Mouse (Mus musculus) cerebellum, adult 2 months (tissue): ENCODE measurements around the gene Pip4k2b. TPM values are rescaled to one million over a fixed set of nuclear protein-coding genes. Genes with fewer than 3 reads are reported as not detected.

ENCODE experiments used
- DNase-seq, 2 experiments: peaks; one replicate each; pipeline ENCODE4 v3.0.0; 2021
- H3K27ac ChIP-seq: fragments of 200-500 bp; 2 replicates; pipeline ENCODE4 v1.5.1; 2012; ENCODE audit warnings: low read length, control low read depth, inconsistent platforms; ENCODE audit not compliant: insufficient read depth
- H3K27me3 ChIP-seq: fragments of 200-500 bp; 2 replicates; pipeline ENCODE4 v1.6.1; 2012; ENCODE audit warnings: inconsistent platforms, mild to moderate bottlenecking, low read length, moderate library complexity; ENCODE audit not compliant: control insufficient read depth, insufficient read depth
- H3K4me1 ChIP-seq: fragments of 200-500 bp; 2 replicates; pipeline ENCODE4 v1.6.1; 2011; ENCODE audit warnings: low read length; ENCODE audit not compliant: control insufficient read depth, insufficient read depth
- H3K4me3 ChIP-seq: fragments of 200-500 bp; replicated peaks from 2 replicates; pipeline ENCODE3; 2011; ENCODE audit warnings: mild to moderate bottlenecking, low read depth, low read length, control low read depth; ENCODE audit not compliant: insufficient read depth
- CTCF ChIP-seq: fragments of 200-500 bp; IDR thresholded peaks from 2 replicates; pipeline ENCODE4 v1.5.1; 2011; ENCODE audit warnings: low read depth, mild to moderate bottlenecking, control low read depth, low read length, moderate library complexity, borderline replicate concordance; ENCODE audit not compliant: insufficient read depth
- POLR2A ChIP-seq: fragments of 200-500 bp; IDR thresholded peaks from 2 replicates; pipeline ENCODE4 v1.6.1; 2011; ENCODE audit warnings: low read length, control low read depth, borderline replicate concordance; ENCODE audit not compliant: insufficient read depth
- WGBS: fragments of 180-500 bp; shearing (Covaris S2); methylation state at CpG from one replicate; pipeline ENCODE4 v1.1.7; 2018; 5-methylcytosine and 5-hydroxymethylcytosine counted together
- polyA plus RNA-seq: library from polyadenylated mRNA; depleted of rRNA; stranded (reverse); fragments of >200 nt; gene quantifications from 2 replicates; pipeline ENCODE4 v1.2.3, GENCODE M21; 2012

Pip4k2b gene
- polyA plus RNA-seq, 1 experiment = 49.5 TPM

- 61% methylated on average over 2 of the region's 2 CpGs for WGBS
- TF ChIP-seq CTCF (no peak), POLR2A (no peak)
- no peak for DNase-seq
- H3K4me1 ChIP-seq = no peaks in the 10 kb centered on the region
- no peak overlapping the region for H3K27ac ChIP-seq
- no peaks in the 10 kb centered on the region for H3K27me3 ChIP-seq
- no peak overlapping the region for H3K4me3 ChIP-seq
Measured at GRCm38 (mm10) chr11:97779968-97780701, 35.6 kb upstream of the Pip4k2b start.

- Histone ChIP-seq H3K27ac (no peak overlapping the region), H3K4me1 (no peaks in the 10 kb centered on the region), H3K4me3 (no peak overlapping the region), H3K27me3 (no peaks in the 10 kb centered on the region)
- DNase-seq = no peak
- 95% methylated on average over 1 of the region's 1 CpGs for WGBS
- TF ChIP-seq CTCF = no peak
- no peak for TF ChIP-seq POLR2A
Measured at GRCm38 (mm10) chr11:97778918-97779317, 34.4 kb upstream of the Pip4k2b start.

- no peaks in the 10 kb centered on the region for H3K27me3 ChIP-seq
- H3K4me3 ChIP-seq = no peak overlapping the region
- no peak for DNase-seq
Measured at GRCm38 (mm10) chr11:97777129-97777529, 32.6 kb upstream of the Pip4k2b start.

GRCm38 (mm10) chr11:97776497-97777128 is 32.1 kb upstream of the Pip4k2b start:
- no peak for DNase-seq
- H3K4me1 ChIP-seq = no peaks in the 10 kb centered on the region
- H3K27me3 ChIP-seq = no peaks in the 10 kb centered on the region
- 54% methylated on average over 5 of the region's 5 CpGs for WGBS
- no peak overlapping the region for H3K4me3 ChIP-seq
- TF ChIP-seq POLR2A (no peak), CTCF (no peak)
- H3K27ac ChIP-seq = no peak overlapping the region

More at GRCm38 (mm10) chr11:97777129-97777529, 32.6 kb upstream of the Pip4k2b start:
- 46% methylated on average over 2 of the region's 2 CpGs for WGBS
- H3K4me1 ChIP-seq = no peaks in the 10 kb centered on the region
- no peak overlapping the region for H3K27ac ChIP-seq
- TF ChIP-seq POLR2A (no peak), CTCF (no peak)

GRCm38 (mm10) chr11:97775808-97776496 is 31.4 kb upstream of the Pip4k2b start, which contains the start of gene 1700001P01Rik:
TSS of gene 1700001P01Rik (minus strand) at chr11:97775918.
- no peak within 1 kb of the TSS for H3K27ac ChIP-seq
- H3K4me3 ChIP-seq = no peak within 1 kb of the TSS
- 46% methylated on average over 17 of the region's 17 CpGs for WGBS
- DNase-seq = no peak
- no peaks in the 10 kb centered on the region for H3K27me3 ChIP-seq
- no peak for TF ChIP-seq CTCF
- TF ChIP-seq POLR2A = no peak
- no peaks in the 10 kb centered on the region for H3K4me1 ChIP-seq

GRCm38 (mm10) chr11:97775186-97775585 is 30.7 kb upstream of the Pip4k2b start:
- TF ChIP-seq CTCF = no peak
- TF ChIP-seq POLR2A = no peak
- Histone ChIP-seq H3K27me3 (no peaks in the 10 kb centered on the region), H3K27ac (no peak overlapping the region), H3K4me1 (no peaks in the 10 kb centered on the region), H3K4me3 (no peak overlapping the region)
- DNase-seq = no peak
- 72% methylated on average over 13 of the region's 13 CpGs for WGBS

GRCm38 (mm10) chr11:97771410-97771809 is 26.9 kb upstream of the Pip4k2b start:
- Histone ChIP-seq H3K4me3 (no peak overlapping the region), H3K4me1 (no peaks in the 10 kb centered on the region), H3K27me3 (no peaks in the 10 kb centered on the region), H3K27ac (no peak overlapping the region)
- no peak for DNase-seq
- WGBS = 79% methylated on average over 14 of the region's 14 CpGs
- TF ChIP-seq POLR2A (no peak), CTCF (no peak)

- no peak for DNase-seq
- WGBS = 36% methylated on average over 2 of the region's 2 CpGs
- Histone ChIP-seq H3K4me1 (peaks cover 8% of the 10 kb centered on the region; the same call in 1 of the 2 replicates), H3K27ac (no peak overlapping the region), H3K27me3 (no peaks in the 10 kb centered on the region), H3K4me3 (no peak overlapping the region)
- TF ChIP-seq CTCF = no peak
- no peak for TF ChIP-seq POLR2A
Measured at GRCm38 (mm10) chr11:97769704-97770103, 25.2 kb upstream of the Pip4k2b start.
